Mouse (Mus musculus): Measurements from ENCODE around the gene Dpf2.

Gene Dpf2

GRCm38 (mm10) chr19:5863776-5864175 is 49.0 kb downstream of the Dpf2 start:
- no peak for DNase-seq (ENCODE audit: low spot score)

DNA sequence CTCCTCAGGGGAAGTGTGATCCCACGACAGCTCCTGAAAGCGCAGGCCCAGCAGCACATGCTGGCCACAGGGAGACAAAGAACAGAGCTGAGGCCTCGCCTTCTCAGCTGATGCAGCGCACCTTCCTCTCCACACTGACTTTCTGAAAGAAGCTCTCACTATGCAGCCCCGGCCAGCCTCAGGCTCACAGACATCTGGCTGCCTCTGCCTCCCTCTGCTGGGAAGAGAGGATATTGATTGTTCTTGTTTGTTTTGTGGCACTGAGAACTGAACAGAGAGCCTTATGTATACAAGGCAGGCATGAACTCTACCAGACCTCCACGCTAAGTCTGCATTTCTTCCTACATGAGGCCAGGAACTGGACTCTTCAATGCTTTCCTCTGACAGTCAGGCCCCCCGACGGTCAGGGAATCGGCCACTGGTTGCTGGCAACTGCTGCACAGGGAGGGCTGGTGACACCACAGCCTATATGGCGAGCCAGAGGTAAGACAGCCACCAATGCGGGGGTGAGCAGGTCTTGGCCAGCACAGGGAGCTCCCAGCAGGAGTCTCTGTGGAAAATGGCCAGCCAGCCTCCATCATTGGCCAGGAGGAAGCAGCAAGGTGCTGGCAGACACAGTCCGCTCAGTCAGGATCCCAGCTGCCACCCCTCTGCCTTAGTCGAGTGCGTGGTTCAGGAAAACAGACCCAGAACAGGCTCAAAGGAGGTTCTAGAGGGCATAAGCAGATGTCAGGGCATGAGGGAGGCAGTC is 50.3 kb downstream of the Dpf2 start:
- no peak for DNase-seq (ENCODE audit: low spot score)

DNA sequence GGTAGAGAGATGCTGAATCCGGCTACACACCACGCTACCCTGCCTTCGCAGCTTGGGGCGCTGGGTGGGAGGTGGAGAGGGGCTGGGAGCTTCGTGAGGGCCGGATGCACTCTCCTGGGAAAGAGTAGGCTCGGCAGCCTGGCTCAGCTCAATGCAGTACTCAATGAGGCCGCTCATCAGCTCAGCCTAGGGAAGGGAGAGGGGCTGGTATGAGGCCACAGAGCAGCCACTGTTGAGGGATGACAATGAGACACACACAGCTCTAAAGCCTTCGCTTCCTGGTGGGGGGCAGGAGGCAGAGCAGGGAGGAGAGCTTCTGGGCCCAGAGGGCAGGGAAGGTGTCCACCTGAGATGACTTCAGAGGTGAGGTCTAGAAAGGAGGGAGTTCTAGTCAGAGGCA is 56.2 kb downstream of the Dpf2 start:
- no peak for DNase-seq (ENCODE audit: low spot score)

- DNase-seq (ENCODE audit: low spot score) = no peak
Measured at GRCm38 (mm10) chr19:5852035-5852722, 60.6 kb downstream of the Dpf2 start.

DNA sequence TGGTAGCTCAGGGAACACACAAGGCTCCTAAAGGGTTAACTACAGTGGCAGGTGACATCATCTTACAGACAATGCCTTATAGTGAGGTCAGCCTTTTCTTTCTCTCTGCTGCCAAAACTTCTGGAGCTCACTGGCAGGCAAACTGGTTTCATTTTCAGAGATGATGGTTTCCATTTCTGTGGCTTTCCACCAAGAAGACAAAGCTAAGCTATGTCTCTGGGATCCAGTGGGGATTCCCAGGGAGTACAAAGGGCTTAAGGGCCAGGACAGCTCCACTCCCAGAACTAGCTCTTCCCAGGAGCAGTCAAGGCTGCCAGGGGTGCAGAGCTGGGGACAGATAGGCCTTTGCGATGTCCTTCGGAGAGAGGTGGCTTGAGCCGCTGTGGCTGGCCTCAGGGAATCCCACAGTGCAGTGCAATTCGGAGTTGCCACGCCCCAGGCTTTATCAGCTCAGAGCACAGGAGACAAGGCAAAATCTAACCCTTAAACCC is 61.3 kb downstream of the Dpf2 start:
- DNase-seq (ENCODE audit: low spot score) = no peak

DNA sequence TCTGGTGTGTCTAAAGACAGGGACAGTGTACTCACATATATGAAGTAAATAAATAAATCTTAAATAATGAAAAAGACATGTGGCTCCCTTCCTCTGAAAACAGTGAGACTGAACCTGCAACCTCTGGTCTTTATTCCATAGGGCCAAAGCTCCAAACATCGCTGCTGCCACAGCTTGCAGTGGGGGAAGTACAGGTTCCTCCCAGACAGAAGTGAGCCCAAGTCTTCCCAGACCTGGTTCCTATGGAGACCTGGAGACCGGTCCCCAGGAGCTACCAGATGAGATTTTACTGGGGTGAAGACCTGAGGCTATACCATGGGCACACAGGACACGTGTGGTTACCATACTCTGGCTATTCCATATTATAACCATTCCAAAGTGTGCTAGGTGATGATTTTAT is 62.0 kb downstream of the Dpf2 start:
- DNase-seq (ENCODE audit: low spot score) = no peak

DNA sequence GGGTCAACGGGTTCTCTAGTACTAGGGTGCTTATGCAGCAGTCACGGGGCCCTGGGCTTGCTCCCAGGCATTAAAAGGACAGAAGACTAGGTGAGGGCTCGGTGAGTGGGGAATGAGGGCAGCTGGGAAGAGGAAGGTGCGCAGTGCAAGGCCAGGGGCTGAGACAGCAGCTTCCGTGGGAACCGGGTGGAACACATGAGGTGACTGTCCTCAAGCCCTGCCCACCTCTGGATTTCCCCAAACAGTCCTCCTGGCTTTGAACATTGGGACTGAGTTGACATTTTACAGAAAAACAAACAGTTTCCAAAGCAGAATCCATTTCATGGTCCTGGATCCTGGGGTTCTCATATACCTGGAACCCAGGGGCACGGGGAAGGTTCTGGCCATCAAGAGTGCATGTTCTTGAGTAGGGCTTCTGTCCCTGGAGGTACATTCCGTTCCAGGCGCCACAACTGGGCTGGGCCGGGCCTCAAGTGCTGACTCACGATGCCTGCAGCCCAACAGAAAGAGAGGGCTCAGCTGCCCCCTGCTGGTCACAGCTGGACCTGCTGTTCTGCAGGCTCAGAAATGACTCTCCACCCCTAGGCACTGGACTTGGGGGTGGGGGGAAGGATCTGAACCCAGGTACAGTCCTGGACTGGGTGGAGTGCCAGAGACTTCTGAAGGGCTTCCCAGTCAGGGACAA is 62.8 kb downstream of the Dpf2 start:
- peak; percentile 91 for DNase-seq (ENCODE audit: low spot score)

- no peak for DNase-seq (ENCODE audit: low spot score)
Measured at GRCm38 (mm10) chr19:5848826-5849672, 63.8 kb downstream of the Dpf2 start.

DNA sequence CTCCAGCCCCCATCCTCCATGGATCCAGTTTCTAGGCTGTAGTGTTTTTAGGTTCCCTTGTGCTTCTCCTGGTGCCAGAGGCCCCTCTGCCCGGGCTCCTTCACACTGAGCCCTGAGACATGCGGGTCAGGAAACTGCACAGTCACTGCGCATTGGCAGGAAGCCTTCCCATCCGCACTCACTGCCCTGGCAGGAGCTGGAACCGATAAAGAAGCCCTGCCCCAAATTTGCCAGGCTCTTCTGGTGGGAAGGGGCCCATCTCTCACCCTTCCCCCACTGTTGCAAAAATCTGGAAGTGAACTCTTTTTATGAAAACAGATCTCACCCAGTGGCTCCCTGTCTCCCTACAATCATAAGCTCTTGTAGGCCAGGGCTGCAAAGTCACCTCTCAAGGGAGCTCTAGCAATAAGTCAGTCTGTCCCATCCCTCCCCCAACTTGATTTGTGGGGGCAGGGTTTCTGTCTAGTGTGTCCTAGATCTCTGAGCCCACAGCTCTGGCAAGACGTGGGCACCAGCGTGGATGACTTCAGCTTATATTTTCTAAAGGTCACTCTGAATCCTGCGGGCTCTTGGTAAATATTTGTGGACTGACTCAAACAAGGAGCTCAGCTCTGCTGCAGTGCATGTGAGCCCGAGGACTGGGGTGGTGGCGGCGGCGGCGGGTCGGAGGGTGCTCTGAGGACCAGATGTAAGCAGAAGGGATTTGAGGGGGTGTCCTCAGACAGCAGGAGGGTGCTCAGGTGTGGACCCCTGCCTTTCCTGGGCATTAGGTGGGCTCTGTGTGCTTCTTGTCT is 64.6 kb downstream of the Dpf2 start:
- DNase-seq (ENCODE audit: low spot score) = no peak

DNA sequence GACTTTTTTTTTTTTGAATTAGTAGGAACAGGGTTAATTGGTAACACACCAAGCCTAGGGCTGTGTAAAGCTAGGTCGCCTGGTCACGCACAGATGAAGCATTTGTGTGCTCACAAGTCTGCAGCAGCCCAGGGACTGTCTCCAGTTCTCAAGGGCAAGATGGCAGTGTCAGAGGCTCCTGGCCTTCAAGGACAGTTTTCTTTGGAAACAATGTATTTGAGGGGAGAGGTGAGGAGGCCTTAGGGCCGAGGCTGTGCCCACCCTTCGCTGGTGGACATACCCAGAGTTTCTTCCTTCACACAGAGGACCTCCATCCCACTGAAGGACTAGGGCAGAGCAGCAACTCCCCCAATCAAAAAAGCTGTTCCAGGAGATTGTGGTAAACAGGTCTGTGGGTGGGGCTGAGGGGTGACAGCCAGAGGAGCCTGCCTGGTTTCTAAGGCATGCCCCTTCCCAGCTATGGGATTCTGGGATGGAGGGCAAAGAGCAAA is 65.5 kb downstream of the Dpf2 start:
- no peak for DNase-seq (ENCODE audit: low spot score)

DNA sequence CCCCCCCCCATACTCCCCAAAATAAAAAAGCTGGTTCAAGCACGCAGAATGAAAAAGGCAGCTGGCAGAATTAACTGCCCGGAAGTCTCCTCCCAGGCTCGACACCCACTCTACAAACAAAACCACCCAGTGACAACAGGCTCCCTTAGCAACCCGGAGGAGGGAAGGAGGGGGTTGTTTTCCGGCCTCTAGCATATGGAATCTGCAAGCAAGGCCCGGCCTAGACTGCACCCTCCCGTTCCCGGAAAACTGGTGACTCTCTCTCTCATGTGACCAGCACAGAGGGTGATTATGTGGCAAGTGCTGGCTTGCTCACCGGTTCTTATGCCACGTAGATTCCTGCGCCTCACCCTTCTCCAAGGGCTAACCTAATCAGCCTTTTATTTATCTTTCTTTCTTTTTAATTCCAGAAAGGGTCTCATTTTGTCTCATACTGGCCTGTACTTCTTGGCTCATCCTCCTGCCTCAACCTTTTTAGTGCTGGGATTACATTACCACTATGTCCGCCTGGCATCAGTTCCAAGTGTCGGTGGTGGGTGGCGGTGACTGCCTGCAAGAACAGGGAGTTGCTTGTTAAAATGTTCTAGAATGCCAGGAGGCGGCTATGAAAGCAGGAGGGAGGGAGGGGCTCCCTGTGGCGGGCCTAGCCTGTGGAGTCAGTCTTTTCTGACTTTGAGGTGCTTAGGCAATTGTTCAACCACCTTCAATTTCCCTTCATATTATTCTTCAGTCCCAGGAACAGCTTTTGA is 66.1 kb downstream of the Dpf2 start:
- peak; percentile 73 for DNase-seq (ENCODE audit: low spot score)
